In the genomic region with DNA sequence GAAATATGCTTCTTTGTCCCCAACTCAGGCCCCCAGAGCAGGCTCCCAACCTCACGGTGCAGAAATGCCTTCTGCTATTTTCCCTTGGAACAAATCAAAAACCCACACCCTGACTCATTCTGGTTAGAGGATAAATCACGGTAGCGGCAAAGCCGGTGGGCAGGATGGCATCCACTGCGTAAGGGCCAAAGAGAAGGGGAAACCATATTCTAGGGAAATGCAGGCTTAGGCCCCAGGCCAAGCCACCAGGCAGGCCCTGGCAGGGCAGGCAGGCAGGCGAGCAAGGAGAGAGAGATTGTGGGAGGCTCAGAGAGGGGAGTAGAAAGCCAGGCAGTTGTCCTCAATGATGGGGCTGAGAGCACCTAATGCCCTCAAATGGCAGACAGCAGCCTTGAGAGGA, we compare ENCODE assay signal across 14 mouse cellular contexts. TPM values are rescaled to one million over a fixed set of nuclear protein-coding genes. Genes with fewer than 3 reads are reported as not detected.
DNase-seq lines count a peak whose midpoint lies in the region; ATAC-seq lines count a peak whose summit lies in the region.
"Had no signal": no experiment of that assay in that cellular context is flagged by ENCODE, and none has a peak within 500 bp of the region (broad histone marks: within the 10 kb centered on the region; RNA-seq: fewer than 3 reads in every experiment).

No protein-coding gene starts in this region.

- WGBS in forebrain, embryonic 10.5 days: 85% methylated on average over 6 of the region's 6 CpGs
- WGBS in forebrain, embryonic 13.5 days: 82% methylated on average over 6 of the region's 6 CpGs
- 45% methylated on average over 6 of the region's 6 CpGs for WGBS in embryonic facial prominence, embryonic 15.5 days

- peaks cover 7% of the 10 kb centered on the region; the same call in 1 of the 2 replicates for H3K9me3 ChIP-seq in forebrain, embryonic 10.5 days
- no peaks in the 10 kb centered on the region for H3K9me3 ChIP-seq in forebrain, embryonic 13.5 days (replicated peaks)
- no peaks in the 10 kb centered on the region for H3K9me3 ChIP-seq in embryonic facial prominence, embryonic 15.5 days (replicated peaks)
- H3K9me3 ChIP-seq: G1E; heart, embryonic 10.5 days had no signal

- no peaks in the 10 kb centered on the region for H3K36me3 ChIP-seq in forebrain, embryonic 10.5 days (replicated peaks)
- H3K36me3 ChIP-seq in forebrain, embryonic 13.5 days (ENCODE audit: poor library complexity, severe bottlenecking): no peaks in the 10 kb centered on the region
- H3K36me3 ChIP-seq in embryonic facial prominence, embryonic 15.5 days: no peaks in the 10 kb centered on the region
- H3K36me3 ChIP-seq: G1E; heart, embryonic 10.5 days had no signal

- H3K9ac ChIP-seq in forebrain, embryonic 13.5 days: no peak overlapping the region
- no peak overlapping the region for H3K9ac ChIP-seq in embryonic facial prominence, embryonic 15.5 days

- no peak for DNase-seq in forebrain, embryonic 10.5 days (ENCODE audit: extremely low spot score, low spot score)
- peak; percentile 27 for DNase-seq in right cerebral cortex, adult 18-20 months
- DNase-seq in right cerebral cortex, postnatal 4 days: no peak
- DNase-seq in retina, embryonic 14.5 days (ENCODE audit: low spot score): no peak
- DNase-seq in lung, adult 18-20 months: no peak
- DNase-seq: cerebellum, adult 18-20 months; gastrocnemius, postnatal 14 days; heart, postnatal 36 days; kidney, adult 2 months; layer of hippocampus, adult 9-11 months had no signal

- no peak overlapping the region for H3K4me3 ChIP-seq in forebrain, embryonic 10.5 days
- no peak overlapping the region for H3K4me3 ChIP-seq in forebrain, embryonic 13.5 days
- no peak overlapping the region for H3K4me3 ChIP-seq in embryonic facial prominence, embryonic 15.5 days (replicated peaks)
- H3K4me3 ChIP-seq: heart, embryonic 10.5 days had no signal

- peak overlapping the region; percentile 4; the same call in 1 of the 2 replicates for H3K27ac ChIP-seq in forebrain, embryonic 10.5 days
- no peak overlapping the region for H3K27ac ChIP-seq in forebrain, embryonic 13.5 days
- H3K27ac ChIP-seq in embryonic facial prominence, embryonic 15.5 days (replicated peaks): peak overlapping the region; percentile 56
- H3K27ac ChIP-seq: heart, embryonic 10.5 days had no signal

- ATAC-seq in forebrain, embryonic 13.5 days: no peak
- peak; percentile 64 for ATAC-seq in embryonic facial prominence, embryonic 15.5 days (ENCODE audit: insufficient number of reproducible peaks, low FRiP score, low TSS enrichment, low read depth)

- H3K4me2 ChIP-seq in forebrain, embryonic 13.5 days: no peak overlapping the region
- H3K4me2 ChIP-seq in embryonic facial prominence, embryonic 15.5 days (replicated peaks): no peak overlapping the region

- H3K27me3 ChIP-seq in forebrain, embryonic 10.5 days (ENCODE audit: poor library complexity, severe bottlenecking): no peaks in the 10 kb centered on the region
- H3K27me3 ChIP-seq in forebrain, embryonic 13.5 days: no peaks in the 10 kb centered on the region
- H3K27me3 ChIP-seq in embryonic facial prominence, embryonic 15.5 days: no peaks in the 10 kb centered on the region

- H3K4me1 ChIP-seq in forebrain, embryonic 10.5 days: peaks cover 34% of the 10 kb centered on the region
- peaks cover 4% of the 10 kb centered on the region; the same call in 1 of the 2 replicates for H3K4me1 ChIP-seq in forebrain, embryonic 13.5 days
- H3K4me1 ChIP-seq in embryonic facial prominence, embryonic 15.5 days: peaks cover 28% of the 10 kb centered on the region

RNA-seq across cellular contexts. Expression of a gene that starts 34.7 kb away (rescaled TPM):
- polyA plus RNA-seq in forebrain, embryonic 10.5 days (2016; fragmentation: Nextera tagmentation; extraction: Ambion mirVana): 1.2 and 1.4 TPM in 2 replicates
- polyA plus RNA-seq in forebrain, embryonic 13.5 days (2015; fragmentation: Nextera tagmentation; extraction: Ambion mirVana): 1.1 TPM in 2 replicates
- 6.1 and 7.9 TPM in 2 replicates for polyA plus RNA-seq in embryonic facial prominence, embryonic 15.5 days (2015; fragmentation: Nextera tagmentation; extraction: Ambion mirVana)
- polyA plus RNA-seq: G1E had no signal
